Mouse (Mus musculus): ENCODE results near the gene Inpp5k. TPM values are rescaled to one million over a fixed set of nuclear protein-coding genes. Genes with fewer than 3 reads are reported as not detected.
A peak's percentile ranks its signal among the peaks of the same experiment; 100 is the strongest.

Gene Inpp5k
- polyA plus RNA-seq, 2 experiments: 24.6 to 32.0 TPM

- Histone ChIP-seq H3K27ac (replicated peaks; ENCODE audit: low read depth, low read length) (no peak overlapping the region), H3K9ac (ENCODE audit: low read depth, low read length, severe bottlenecking) (peak overlapping the region; percentile 79), H3K9me3 (ENCODE audit: control insufficient read depth, low read length) (no peaks in the 10 kb centered on the region), H3K4me2 (replicated peaks; ENCODE audit: low read depth, low read length, severe bottlenecking) (peak overlapping the region; percentile 94), H3K36me3 (ENCODE audit: control insufficient read depth, insufficient read depth, low read length) (0 out of 2 replicates have a peak, but pooled peaks cover 8% of the 10 kb centered on the region), H3K4me1 (ENCODE audit: control insufficient read depth, insufficient read depth, low read length) (peaks cover 21% of the 10 kb centered on the region), H3K4me3 (replicated peaks; ENCODE audit: low read length) (peak overlapping the region; percentile 64), H3K27me3 (ENCODE audit: control insufficient read depth, insufficient read depth, low read length) (0 out of 2 replicates have a peak, but pooled peaks cover 6% of the 10 kb centered on the region)
- no peak for ATAC-seq (ENCODE audit: low FRiP score, low read depth)
- no peak for DNase-seq (ENCODE audit: low spot score)
- WGBS: 43% methylated on average over 13 of the region's 13 CpGs
- TF ChIP-seq POLR2A (IDR thresholded peaks at IDR 0.05; ENCODE audit: borderline replicate concordance, extremely low read depth, insufficient read depth, insufficient read length): no peak
These were observed 20.2 kb downstream of the Inpp5k start for GRCm38 (mm10) chr11:75650958-75651425.

GRCm38 (mm10) chr11:75651426-75652221, 20.8 kb downstream of the Inpp5k start:
- ATAC-seq (ENCODE audit: low FRiP score, low read depth): peak; percentile 42
- no peak for TF ChIP-seq POLR2A (IDR thresholded peaks at IDR 0.05; ENCODE audit: borderline replicate concordance, extremely low read depth, insufficient read depth, insufficient read length)
- DNase-seq (ENCODE audit: low spot score): peak; percentile 66

GRCm38 (mm10) chr11:75652222-75652941, 21.6 kb downstream of the Inpp5k start:
- peaks cover 30% of the 10 kb centered on the region for H3K4me1 ChIP-seq (ENCODE audit: control insufficient read depth, insufficient read depth, low read length)
- no peak overlapping the region; the same call in 1 of the 2 replicates for H3K9ac ChIP-seq (ENCODE audit: low read depth, low read length, severe bottlenecking)
- no peak overlapping the region for H3K27ac ChIP-seq (replicated peaks; ENCODE audit: low read depth, low read length)

More at GRCm38 (mm10) chr11:75651426-75652221, 20.8 kb downstream of the Inpp5k start:
- Histone ChIP-seq H3K9me3 (ENCODE audit: control insufficient read depth, low read length) (no peaks in the 10 kb centered on the region), H3K9ac (ENCODE audit: low read depth, low read length, severe bottlenecking) (peak overlapping the region; percentile 79), H3K4me2 (replicated peaks; ENCODE audit: low read depth, low read length, severe bottlenecking) (peak overlapping the region; percentile 94), H3K4me1 (ENCODE audit: control insufficient read depth, insufficient read depth, low read length) (peaks cover 25% of the 10 kb centered on the region), H3K36me3 (ENCODE audit: control insufficient read depth, insufficient read depth, low read length) (0 out of 2 replicates have a peak, but pooled peaks cover 8% of the 10 kb centered on the region), H3K27ac (replicated peaks; ENCODE audit: low read depth, low read length) (peak overlapping the region; percentile 48; the same call in 1 of the 2 replicates), H3K27me3 (ENCODE audit: control insufficient read depth, insufficient read depth, low read length) (0 out of 2 replicates have a peak, but pooled peaks cover 6% of the 10 kb centered on the region), H3K4me3 (replicated peaks; ENCODE audit: low read length) (peak overlapping the region; percentile 64)
- 2% methylated on average over 38 of the region's 54 CpGs for WGBS

GRCm38 (mm10) chr11:75652942-75653684, 22.3 kb downstream of the Inpp5k start:
- H3K4me3 ChIP-seq (replicated peaks; ENCODE audit: low read length): peak overlapping the region; percentile 48
- H3K27ac ChIP-seq (replicated peaks; ENCODE audit: low read depth, low read length): no peak overlapping the region
- H3K9me3 ChIP-seq (ENCODE audit: control insufficient read depth, low read length): no peaks in the 10 kb centered on the region
- WGBS: 29% methylated on average over 14 of the region's 14 CpGs
- H3K27me3 ChIP-seq (ENCODE audit: control insufficient read depth, insufficient read depth, low read length): 0 out of 2 replicates have a peak, but pooled peaks cover 6% of the 10 kb centered on the region
- 0 out of 2 replicates have a peak, but pooled peaks cover 9% of the 10 kb centered on the region for H3K36me3 ChIP-seq (ENCODE audit: control insufficient read depth, insufficient read depth, low read length)
- ATAC-seq (ENCODE audit: low FRiP score, low read depth) (no peak), DNase-seq (ENCODE audit: low spot score) (no peak)
- no peak for TF ChIP-seq POLR2A (IDR thresholded peaks at IDR 0.05; ENCODE audit: borderline replicate concordance, extremely low read depth, insufficient read depth, insufficient read length)
- peak overlapping the region; percentile 94 for H3K4me2 ChIP-seq (replicated peaks; ENCODE audit: low read depth, low read length, severe bottlenecking)
- 0 out of 2 replicates have a peak overlapping the region, but pooled peaks have one; percentile 46 for H3K9ac ChIP-seq (ENCODE audit: low read depth, low read length, severe bottlenecking)
- peaks cover 30% of the 10 kb centered on the region for H3K4me1 ChIP-seq (ENCODE audit: control insufficient read depth, insufficient read depth, low read length)

More at GRCm38 (mm10) chr11:75652222-75652941, 21.6 kb downstream of the Inpp5k start:
- Histone ChIP-seq H3K4me2 (replicated peaks; ENCODE audit: low read depth, low read length, severe bottlenecking) (peak overlapping the region; percentile 94), H3K36me3 (ENCODE audit: control insufficient read depth, insufficient read depth, low read length) (0 out of 2 replicates have a peak, but pooled peaks cover 8% of the 10 kb centered on the region), H3K9me3 (ENCODE audit: control insufficient read depth, low read length) (no peaks in the 10 kb centered on the region), H3K4me3 (replicated peaks; ENCODE audit: low read length) (peak overlapping the region; percentile 64), H3K27me3 (ENCODE audit: control insufficient read depth, insufficient read depth, low read length) (0 out of 2 replicates have a peak, but pooled peaks cover 6% of the 10 kb centered on the region)
- TF ChIP-seq POLR2A (IDR thresholded peaks at IDR 0.05; ENCODE audit: borderline replicate concordance, extremely low read depth, insufficient read depth, insufficient read length): no peak
- ATAC-seq (ENCODE audit: low FRiP score, low read depth): no peak
- 24% methylated on average over 20 of the region's 20 CpGs for WGBS
- DNase-seq (ENCODE audit: low spot score): no peak

All from limb, embryonic 14.5 days (tissue).